Mouse (Mus musculus) ES-Bruce4 (cell line): Measurements from ENCODE around the gene Sec24a.

Experiments
- EP300 ChIP-seq: IDR thresholded peaks from 2 replicates; pipeline ENCODE4 v1.6.1; 2011; ENCODE audit warnings: low read depth, low read length; ENCODE audit not compliant: insufficient read depth
- POLR2A ChIP-seq: IDR thresholded peaks from one replicate; pipeline ENCODE4 v1.8.1; 2011; ENCODE audit warnings: low read length; ENCODE audit not compliant: insufficient read depth

GRCm38 (mm10) chr11:51759941-51760657, 3.3 kb downstream of the Sec24a start:
- TF ChIP-seq EP300 (no peak), POLR2A (no peak)
